Mouse (Mus musculus) olfactory bulb, adult 2 months (tissue): ENCODE measurements at regions not wholly inside any gene's neighbourhood (a gene's known extent, or its start where the extent isn't known, plus 50 kb on each side); places are given as distances from the start of the nearest gene placed in this dataset.

Source experiments
- CTCF ChIP-seq: fragments of 200-500 bp; IDR thresholded peaks from 2 replicates; pipeline ENCODE4 v1.5.1; 2012; ENCODE audit warnings: low read depth, mild to moderate bottlenecking, low read length, moderate library complexity; ENCODE audit not compliant: insufficient read depth
- POLR2A ChIP-seq: fragments of 200-500 bp; IDR thresholded peaks from 2 replicates; pipeline ENCODE4 v1.6.1; 2012; ENCODE audit warnings: mild to moderate bottlenecking, low read depth, low read length, moderate library complexity; ENCODE audit not compliant: insufficient read depth

DNA sequence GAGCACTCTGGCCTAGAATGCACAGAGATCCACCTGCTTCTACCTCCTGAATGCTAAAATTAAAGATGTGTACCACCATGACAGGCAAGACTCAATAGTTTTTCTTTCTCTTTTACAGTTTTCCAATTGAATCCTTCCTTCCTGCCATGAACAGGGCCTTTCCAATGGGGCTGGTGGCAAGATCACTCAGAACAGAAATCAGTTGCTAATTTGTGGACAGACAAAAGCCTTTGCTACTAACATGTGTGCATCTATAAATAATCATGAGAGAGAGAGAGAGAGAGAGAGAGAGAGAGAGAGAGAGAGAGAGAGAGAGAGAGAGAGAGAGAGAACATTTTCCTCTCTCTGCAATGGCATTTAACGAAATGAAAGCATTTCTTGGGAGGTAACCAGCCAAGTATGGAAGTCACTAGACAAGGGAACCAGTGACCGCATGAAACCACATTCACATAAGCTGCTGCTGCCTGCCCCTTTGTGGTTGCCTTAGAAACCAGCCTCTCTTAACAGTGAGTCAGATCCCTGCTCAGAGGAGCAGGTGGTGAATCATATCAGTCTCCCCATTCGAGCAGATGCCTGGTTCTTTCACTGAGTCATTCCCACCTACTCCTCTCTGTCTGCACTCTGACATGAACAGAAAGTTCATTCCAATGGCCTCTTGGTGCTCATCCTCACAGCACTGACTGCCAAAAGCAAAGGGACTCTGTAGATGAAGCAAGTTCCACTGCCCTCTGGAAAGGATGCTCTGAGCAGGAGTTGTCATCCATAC is 339.4 kb downstream of the Tm4sf1 start:
- TF ChIP-seq CTCF (no peak), POLR2A (no peak)
